Mouse (Mus musculus): ENCODE data around the gene Snap47. TPM values are rescaled to one million over a fixed set of nuclear protein-coding genes. Genes with fewer than 3 reads are reported as not detected.
A peak's percentile ranks its signal among the peaks of the same experiment; 100 is the strongest.

The Snap47 gene
- total RNA-seq (2021): 59.3 and 60.9 TPM in 2 replicates
- long read RNA-seq, experiment 1, transcript Snap47-201 (5 exons, 1,896 nt): major isoform, 125 of 158 reads
- long read RNA-seq, experiment 1, partial matches to known transcripts: 5 of 158 reads
- long read RNA-seq, experiment 1, other reads (novel, unspliced or antisense): 28 of 158 reads
- long read RNA-seq, experiment 2, transcript Snap47-201 (5 exons, 1,896 nt): major isoform, 66 of 81 reads
- long read RNA-seq, experiment 2, partial matches to known transcripts: 3 of 81 reads
- long read RNA-seq, experiment 2, other reads (novel, unspliced or antisense): 12 of 81 reads

DNA sequence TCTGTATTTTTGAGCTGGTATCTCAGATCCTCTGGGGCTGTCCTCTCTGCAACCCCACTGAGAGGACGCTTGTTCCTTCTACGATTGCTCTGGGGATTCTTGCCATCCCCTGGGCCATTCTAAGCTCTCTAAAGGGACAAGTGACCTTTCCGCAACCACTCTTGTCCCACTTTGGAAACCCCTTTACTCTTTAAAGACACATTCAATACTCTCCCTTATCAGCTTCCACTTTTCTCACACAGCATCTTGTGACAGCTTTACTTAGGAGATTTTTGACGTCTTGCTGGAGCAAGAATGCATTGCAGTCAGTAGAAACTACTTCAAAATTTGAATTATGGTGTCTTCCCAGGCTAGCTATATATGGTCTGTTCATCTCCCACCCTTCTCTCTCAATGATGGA lies at the start of gene Snap47:
Gene Snap47 (minus strand): TSS at position 101 of the 400 bp plus-strand sequence.
- no peak for DNase-seq

DNA sequence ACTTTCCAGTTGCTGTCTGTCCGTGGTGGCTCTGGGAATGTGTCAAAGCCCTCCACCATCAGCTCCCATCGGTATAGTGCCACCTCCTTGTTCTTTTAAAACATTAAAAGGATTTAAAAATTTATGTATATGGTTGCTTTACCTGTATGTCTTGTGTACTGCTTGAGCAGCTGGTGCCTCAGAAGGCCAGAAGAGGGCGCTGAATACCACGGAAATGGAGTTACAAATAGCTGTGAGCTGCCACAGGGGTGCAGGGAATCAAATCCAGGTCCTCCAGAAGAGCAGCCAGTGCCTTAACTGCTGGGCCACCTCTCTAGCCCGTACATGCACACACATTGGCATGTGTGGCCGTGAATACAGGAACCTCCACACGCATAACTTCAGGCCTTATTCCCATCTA lies 46.8 kb upstream of the Snap47 start:
- DNase-seq: no peak

DNA sequence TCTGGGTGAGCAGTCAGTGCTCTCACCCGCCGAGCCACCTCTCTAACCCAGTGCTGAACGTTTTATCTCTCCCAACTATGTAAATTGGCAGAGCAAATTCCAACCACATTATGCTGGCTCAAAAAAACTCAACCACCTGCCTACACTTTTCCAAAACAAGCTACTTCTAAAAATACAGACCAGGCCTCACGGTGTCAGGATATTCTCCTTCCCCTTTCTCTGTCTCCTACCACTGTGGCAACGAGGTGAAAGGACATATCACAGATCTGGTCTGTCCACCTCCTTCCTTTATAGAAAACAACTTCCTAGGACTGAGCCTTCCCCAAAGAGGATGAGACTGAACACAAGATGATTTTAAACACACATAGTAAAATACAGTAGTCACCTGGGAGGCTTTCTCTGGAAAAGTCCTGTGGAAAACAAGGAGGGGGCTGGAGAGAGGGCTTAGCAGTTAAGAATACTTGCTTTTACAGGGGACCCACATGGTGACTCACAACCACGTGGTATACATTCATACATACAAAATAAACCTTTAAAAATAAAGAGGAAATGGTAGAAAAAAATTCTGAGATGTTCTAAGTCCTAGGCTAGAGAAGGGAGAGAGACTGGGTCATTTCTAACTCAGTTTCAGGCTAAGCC lies 45.8 kb upstream of the Snap47 start:
- no peak for DNase-seq

DNA sequence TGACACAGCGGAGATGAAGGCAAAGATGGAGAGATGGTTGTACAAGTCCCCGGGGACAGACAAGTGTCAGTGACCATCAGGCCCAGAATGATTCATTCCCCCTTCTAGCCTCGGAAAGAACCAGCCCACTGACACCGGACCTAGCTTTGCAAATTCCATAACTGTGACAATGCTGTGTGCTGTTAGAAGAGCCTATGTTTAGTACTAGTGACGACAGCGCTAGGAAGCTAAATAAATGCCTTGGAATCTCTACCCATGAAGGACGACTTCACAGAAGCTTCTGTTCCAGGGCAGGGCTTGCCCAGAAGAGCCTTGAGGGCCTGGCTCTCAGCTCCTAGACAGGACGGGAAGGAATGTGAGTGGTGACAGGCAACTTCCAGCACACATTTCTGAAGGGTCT lies 35.2 kb upstream of the Snap47 start:
- no peak for DNase-seq

DNA sequence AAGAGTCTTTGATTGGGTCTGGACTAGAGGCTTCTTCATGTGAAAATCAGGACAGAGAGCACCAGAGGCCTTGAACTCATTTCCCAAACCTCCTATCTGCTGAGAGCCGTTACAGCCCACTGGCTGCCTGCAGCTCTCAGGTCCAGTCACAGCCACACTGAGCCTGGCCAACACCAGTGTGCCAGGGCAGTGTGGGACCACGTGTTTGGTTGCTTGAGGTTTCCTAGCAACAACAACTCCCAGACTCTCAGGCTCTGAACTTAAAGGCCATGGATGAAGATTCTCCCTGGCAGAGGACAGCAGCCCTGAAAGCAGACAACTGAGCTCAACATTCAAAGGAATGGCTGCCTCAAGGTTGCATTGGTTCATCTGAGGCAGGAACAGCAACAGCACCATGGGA lies 34.7 kb upstream of the Snap47 start:
- DNase-seq: peak; percentile 68

DNA sequence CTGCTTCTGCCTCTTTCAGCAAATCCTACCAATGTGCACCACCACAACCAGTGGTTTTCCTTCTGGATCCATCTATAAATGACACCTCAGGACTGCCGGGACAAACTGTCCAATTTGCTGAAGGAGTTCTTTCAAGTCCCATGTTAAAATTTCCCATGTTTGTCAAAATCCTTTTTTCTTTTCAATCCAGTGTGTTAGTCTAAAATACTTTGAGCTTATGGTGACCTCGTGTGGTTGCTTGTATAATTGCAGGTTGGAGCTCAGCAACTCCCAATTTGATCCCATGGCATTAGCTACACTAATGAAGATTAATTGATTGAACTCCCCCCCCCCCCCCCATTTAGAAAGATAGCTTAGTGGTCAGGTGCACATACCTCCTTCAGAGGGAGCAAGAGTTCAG lies 32.2 kb upstream of the Snap47 start:
- DNase-seq: peak; percentile 60

DNA sequence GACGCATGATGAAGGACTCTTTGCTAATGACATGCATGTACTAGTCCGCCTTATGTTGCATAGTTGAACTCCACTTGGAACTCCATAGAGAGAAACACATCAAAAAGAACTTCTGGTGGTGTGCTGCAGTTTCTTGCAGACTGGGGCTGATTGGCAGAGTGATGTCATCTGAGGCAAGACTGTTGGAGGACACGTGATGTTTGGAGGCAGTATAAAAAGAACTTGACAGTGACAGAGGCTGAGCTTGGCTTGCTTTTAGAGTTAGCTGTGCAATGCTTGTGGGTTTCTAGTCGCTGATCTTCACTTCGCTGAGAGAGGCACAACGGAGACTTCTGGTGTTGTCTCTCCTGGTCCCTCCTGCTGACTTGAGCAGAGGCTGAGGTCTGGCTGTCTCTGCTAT lies 26.3 kb upstream of the Snap47 start:
- DNase-seq: no peak

DNA sequence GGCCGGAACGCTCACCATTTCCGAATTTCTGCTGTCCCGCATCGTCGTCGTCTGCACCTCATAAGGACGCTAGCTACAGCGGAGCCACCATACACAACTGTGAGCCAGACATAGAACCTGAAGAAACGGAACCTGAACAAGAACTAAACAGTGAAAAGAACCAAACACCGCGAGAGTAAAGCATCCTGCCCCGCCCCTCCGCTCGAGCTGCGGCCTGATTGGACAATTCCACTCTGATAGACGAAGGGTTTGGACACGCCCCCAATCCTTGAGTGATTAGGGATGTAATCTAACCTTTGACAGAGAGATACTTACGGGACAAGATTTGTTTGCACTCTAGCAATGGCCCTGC lies 21.3 kb upstream of the Snap47 start, which contains the start of gene Zfp867:
Gene Zfp867 (minus strand): TSS at position 149 of the 352 bp plus-strand sequence.
- peak; percentile 96 for DNase-seq

DNA sequence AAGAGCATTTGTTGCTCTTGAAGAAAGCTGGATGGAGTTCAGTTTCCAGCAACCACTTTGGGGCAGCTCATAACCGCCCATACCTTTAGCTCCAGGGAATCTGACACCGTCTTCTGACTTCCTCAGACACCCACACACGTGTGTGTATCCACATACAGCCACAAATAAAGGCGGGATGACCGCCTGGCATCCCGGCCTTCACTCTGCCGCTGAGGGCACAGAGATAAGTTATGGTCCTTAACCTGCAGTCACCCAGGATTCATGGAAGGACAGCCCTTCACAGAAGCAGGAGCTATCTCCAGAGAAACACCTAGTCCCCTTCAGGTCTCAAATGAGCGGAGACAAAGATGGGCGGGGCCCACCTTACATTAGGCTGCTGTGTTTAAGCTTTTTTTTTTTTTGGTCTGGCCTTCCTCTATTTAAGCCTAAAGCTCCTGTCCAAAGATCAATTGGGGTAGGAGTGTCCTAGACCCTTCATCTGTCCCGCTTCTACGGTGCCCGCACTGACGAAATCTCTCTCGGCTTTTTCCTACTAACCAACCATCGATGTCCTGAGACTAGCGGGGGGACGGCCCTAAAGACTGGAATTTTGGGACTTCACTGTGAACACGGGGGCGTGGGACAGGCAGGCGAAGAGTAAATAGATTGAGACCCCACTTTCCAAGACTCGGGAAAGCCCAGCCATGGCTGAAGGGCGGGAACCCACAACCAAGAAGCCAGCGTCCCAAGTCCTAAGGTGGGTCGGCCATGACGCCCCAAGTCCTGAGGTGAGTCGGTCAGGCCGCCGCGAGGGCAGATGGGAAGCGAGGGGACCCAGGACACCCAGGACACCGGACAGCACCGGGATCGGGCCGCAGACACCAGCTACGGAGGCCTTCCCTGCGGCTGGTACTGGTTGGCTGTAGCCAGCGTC lies 20.7 kb upstream of the Snap47 start:
- peak; percentile 64 for DNase-seq

DNA sequence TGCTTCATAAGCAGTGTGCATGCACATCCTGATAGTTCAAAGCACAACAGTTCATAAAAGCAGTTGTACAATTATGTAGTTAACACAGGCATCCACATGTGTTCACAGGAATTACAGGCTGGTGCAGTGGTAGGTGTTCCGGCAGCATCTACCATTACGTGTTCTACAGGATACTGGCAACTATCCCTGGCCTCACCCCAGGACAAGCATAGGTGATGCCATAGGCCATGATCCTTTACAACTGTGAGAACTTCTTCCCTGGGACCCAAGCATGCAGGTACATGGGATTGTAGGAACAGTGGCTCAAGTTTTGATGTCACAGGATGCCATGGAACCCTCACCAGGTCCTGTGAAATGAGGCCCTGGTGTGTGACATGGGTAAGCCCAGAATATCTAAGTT lies 9.5 kb upstream of the Snap47 start:
- no peak for DNase-seq

DNA sequence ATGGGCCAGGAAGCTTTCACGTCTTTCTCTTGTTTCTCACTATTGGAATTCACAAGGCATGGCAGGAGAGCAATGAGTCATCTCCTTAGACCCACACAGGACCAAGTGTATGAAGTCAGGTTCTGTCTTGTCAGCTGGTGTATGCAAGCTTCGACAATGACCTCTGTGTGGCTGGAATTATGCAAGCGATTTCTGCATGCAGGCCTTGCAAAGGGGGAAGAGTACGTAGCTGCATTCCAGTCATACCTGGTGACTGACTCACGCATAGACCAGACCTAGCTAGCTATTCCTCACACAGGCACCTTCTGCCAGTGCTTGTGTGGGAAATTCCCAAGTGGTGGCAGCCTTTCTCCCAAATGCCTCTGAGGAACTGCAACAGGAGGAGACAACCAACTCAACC lies 8.0 kb upstream of the Snap47 start:
- DNase-seq: peak; percentile 76

DNA sequence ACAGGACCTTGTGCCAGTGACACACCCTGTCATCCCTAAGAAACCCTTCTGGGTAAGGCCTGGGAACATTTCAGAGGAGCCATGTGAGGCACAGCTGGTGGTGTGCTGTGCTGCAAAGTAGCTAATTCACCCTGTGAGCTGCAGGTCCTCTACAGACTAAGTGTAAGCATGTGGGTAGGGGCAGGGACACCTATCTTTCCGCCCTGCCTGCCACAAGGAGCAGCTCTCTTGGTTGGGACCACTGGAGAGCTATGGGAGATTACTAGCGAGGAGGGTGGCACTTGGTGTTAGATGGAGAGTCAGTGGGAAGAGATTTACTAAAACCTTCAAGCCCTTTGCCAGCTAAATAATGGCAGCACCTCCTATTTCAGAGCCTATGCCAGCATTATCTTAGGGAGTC lies 5.9 kb upstream of the Snap47 start:
- DNase-seq: no peak

DNA sequence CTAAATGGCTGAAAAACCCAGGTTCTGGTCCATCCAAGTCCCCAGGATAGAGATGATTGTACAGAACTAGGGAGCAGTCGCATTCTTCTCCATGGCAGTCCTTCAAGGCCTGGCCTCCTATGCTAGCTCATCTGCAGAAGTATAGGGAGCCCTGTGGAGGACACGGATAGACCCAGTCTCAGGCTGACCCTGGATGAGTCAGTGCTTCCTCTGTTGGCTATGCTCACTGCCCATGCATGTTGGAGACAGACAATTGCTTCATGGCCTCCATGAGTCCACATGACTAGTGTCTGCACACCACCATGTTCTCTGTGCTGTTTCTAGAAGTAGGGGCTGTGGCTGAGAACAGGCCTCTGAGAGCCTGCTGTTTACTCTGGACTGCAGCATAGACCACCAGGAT lies 5.4 kb upstream of the Snap47 start:
- peak; percentile 60 for DNase-seq

DNA sequence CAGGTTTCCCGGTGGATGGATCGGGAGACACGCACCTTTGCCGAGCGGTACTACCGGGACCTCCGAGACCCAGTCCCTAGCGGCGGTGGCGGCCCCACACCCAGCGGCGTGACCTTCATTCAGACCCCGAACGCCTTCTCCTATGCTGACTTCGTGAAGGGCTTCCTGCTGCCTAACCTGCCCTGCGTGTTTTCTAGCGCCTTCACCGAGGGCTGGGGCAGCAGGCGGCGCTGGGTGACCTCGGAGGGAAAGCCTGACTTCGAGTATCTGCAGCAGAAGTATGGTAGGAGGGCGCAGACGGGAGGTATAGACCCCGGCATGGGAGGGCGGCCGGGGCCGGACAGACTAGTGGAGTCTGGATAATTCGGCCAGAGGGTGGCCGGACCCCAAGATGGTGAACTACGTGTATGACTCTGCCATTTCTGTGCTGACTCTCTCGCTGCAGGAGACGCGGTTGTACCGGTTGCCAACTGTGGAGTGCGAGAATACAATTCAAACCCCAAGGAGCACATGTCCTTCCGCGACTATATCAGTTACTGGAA lies 685 bp downstream of the Snap47 start:
- DNase-seq: peak; percentile 59

DNA sequence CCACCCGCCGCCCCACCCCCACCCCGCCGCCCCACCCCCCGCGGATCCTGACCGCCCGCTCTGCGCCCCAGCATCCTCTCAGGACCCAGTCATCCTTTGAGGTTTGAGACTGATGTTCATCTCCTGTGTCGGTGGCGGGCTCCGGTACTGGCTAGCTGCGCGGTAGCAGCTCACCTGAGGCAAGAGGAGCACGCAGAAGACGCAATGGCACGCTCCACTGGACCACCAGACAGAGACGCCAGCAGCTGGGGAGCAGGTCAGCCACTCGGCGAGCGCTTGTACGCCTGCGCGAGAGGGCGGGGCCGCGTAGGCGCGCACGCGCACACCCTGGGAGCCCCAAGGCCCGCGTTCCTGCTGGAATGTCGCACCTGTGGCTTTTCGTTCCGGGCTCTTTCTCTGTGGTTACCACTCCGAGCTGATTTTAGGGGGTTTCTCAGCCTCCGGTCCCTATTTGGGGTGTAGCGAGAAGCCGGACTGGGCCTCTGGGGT lies 1.2 kb downstream of the Snap47 start, which contains the start of gene Jmjd4:
Gene Jmjd4 (plus strand): TSS at position 305 of the 489 bp plus-strand sequence.
- peak; percentile 95 for DNase-seq

DNA sequence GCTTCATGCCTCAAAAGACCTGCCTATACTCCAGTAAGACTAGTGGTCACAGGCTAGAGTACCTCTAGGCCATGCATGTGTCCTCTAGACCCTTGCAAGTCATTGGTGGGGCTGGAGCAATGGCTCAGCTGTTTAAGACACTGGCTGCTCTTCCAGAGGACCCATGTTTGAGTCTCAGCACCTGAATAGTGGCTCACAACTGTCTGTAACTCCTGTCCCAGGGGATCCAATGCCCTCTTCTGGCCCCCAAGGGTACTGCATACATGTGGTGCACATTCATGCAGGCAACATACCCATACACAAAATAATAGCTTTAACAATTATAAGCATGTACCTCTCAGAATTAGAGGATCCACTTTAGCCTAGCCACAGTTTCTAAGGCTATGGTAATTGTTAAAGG lies 7.9 kb downstream of the Snap47 start:
- no peak for DNase-seq

DNA sequence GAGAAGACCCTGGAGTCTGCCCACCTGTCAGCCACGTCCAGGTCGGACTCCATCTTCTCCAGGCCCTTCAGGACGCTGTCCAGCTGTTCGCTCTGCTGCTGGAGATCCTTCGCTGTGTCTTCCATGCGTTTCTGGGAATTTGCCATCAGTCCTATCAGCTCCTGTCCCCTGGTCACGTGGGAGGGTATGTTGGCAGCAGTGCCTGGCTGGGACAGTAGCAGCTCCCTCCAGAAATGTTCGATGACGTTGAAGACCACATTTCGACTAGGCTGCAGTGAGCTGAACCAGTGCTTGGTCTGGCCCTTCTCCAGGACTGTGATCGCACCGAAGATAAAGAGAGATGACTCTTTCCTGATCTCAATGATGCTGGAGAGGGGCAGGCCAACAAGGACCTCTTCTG lies 13.0 kb downstream of the Snap47 start:
- DNase-seq: no peak

DNA sequence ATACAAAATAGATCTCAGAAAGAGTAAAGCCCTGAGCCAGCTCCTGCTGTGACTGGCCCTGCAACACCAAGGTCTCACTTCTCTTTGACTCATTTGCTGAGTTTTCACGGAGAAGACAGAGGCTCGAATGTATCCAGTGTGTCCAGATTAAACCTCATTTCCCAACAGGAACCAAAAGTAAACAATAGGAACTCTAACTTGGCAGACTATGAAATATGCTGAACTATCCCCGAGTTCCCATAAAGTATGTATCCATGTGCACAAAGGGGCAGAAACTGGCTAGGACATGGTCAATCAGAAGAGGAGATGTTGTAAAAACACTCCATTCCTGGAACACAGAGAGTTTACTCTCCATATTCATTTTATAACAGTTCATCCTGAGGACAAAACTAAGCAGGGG lies 18.7 kb downstream of the Snap47 start:
- no peak for DNase-seq

DNA sequence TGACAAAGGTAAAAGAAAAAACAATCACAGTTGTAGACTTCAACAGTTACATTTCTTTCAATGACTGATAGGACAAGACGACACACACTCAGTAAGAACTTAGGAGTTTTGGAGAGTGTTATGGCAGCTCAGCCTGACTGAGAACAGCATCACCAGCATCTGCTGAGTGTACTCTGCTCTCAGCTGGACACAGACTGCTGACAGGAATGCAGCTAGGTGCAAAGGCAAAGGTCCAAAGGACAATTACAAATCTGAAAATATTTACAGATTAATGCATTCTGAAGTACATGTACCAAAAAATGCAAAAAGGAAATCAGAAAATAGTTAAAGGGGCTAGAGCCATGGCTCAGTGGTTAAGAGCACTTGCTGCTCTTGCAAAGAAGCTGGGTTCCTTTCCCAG lies 21.0 kb downstream of the Snap47 start:
- no peak for DNase-seq

DNA sequence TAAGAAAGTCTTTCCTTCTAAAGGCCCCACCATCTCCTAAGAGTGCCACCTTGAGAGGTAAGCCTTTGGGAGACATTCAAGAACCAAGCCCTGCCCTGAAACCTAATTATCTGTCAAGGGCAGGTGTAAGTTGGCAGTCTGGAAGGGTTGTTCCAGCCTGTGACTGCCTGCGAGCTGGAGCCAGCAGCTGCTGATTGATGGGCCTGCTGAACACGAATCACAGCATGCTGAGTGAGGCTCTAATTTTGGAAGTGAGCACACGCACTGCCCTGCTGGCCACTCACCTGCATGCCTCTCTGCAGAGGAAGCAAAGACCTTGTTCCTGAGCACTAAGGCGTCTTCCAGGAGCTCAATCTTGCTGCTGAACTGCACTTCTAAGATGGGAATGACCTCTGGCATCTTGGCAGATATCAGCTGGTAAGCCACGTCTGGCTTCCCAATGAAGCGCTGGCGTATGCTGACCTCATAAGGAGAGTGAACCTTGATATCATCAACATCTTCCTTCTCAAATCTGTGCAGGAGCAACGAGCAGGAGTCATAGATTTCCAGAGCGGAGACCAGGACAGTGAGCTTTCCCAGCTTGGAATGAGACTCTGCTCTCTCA lies 22.8 kb downstream of the Snap47 start:
- no peak for DNase-seq

DNA sequence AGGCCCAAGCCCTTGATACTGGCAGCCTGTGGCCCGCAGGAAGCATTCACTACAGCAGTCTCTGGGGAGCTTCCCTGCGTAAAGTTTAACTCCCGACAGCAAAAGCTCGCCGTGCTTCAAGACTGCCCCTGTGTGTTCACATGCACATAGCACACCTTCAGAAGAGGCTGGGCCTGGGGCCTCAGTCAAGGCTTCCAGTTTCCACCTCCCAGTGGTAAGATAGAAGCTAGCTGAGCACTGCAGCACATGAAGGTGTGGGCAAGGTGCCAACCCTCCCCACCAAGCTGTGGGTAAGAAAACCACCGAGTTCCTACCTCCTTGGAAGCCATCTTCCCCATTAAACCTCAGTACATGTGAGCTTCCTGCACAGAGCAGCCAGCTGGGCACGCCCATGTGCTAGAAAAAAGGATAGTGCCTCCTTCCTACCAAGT lies 25.3 kb downstream of the Snap47 start:
- peak; percentile 52 for DNase-seq

DNA sequence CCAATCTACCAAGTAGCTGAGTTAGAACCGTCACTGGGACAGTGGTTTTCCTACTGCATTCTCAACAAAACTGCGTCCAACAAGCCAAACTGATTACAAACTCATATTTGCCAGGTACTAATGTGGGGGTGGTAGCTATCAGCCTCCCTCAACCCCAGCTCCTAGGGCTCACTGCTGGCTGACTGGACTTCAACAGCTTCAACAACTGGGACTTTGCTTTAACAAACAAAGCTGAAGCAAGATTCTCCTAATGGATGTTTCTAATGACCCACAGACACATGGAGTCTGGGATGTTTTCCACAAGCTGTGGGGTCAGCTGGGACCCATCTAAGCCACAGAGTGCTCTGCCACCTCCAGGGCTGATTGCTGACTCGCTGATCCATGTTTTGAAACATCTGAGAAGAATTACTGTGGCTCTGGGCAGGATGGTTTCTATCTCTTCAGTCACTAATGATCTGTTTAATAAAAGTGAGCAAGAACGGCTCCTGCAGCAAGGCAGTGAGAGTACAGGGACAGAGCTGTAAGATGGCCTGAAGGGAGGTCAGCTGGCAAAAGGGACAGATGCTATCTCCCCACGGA lies 27.9 kb downstream of the Snap47 start:
- DNase-seq: no peak
